Mouse (Mus musculus) C2C12 (cell line): Measurements from ENCODE around the gene Gdap1l1. TPM values are rescaled to one million over a fixed set of nuclear protein-coding genes. Genes with fewer than 3 reads are reported as not detected.
A peak's percentile ranks its signal among the peaks of the same experiment; 100 is the strongest.

Source experiments
- H3K27me3 ChIP-seq: one replicate; pipeline ENCODE4 v1.6.1; 2011; ENCODE audit not compliant: control insufficient read depth, insufficient read depth, insufficient read length
- H3K36me3 ChIP-seq: one replicate; pipeline ENCODE4 v1.6.1; 2011; ENCODE audit not compliant: control insufficient read depth, insufficient read depth
- H3K4me3 ChIP-seq: one replicate; pipeline ENCODE4 v1.5.1; 2011; ENCODE audit warnings: mild to moderate bottlenecking, control low read depth; ENCODE audit not compliant: poor library complexity, insufficient read depth, severe bottlenecking
- H3K79me2 ChIP-seq: one replicate; pipeline ENCODE4 v1.6.1; 2011; ENCODE audit not compliant: control insufficient read depth, insufficient read depth
- H3K79me3 ChIP-seq: one replicate; pipeline ENCODE4 v1.6.1; 2011; ENCODE audit warnings: low read depth, control low read depth
- H3ac ChIP-seq: one replicate; pipeline ENCODE3; 2011; ENCODE audit warnings: low read depth; ENCODE audit not compliant: control insufficient read depth, insufficient read length
- CEBPB ChIP-seq: IDR thresholded peaks from one replicate; pipeline ENCODE4 v1.6.1; 2011; ENCODE audit warnings: low read depth, mild to moderate bottlenecking, control low read depth, moderate library complexity
- CTCF ChIP-seq: IDR thresholded peaks from one replicate; pipeline ENCODE4 v1.5.1; 2011; ENCODE audit not compliant: control insufficient read depth, insufficient read depth, insufficient read length
- FOSL1 ChIP-seq: IDR thresholded peaks from one replicate; pipeline ENCODE4 v1.8.0; 2011; ENCODE audit warnings: mild to moderate bottlenecking, low read length; ENCODE audit not compliant: poor library complexity, insufficient read depth, severe bottlenecking
- MAX ChIP-seq: IDR thresholded peaks from one replicate; pipeline ENCODE4 v1.6.1; 2011; ENCODE audit warnings: mild to moderate bottlenecking, control low read depth
- MYOD1 ChIP-seq: IDR thresholded peaks from one replicate; pipeline ENCODE4 v1.6.1; 2011; ENCODE audit warnings: low read depth; ENCODE audit not compliant: control insufficient read depth, insufficient read length
- MYOG ChIP-seq: IDR thresholded peaks from one replicate; pipeline ENCODE4 v1.6.1; 2011; ENCODE audit not compliant: control insufficient read depth, insufficient read length; ENCODE audit errors: extremely low read depth
- USF1 ChIP-seq: IDR thresholded peaks from one replicate; pipeline ENCODE4 v1.6.1; 2011; ENCODE audit warnings: low read depth, mild to moderate bottlenecking, control low read depth, moderate library complexity
- polyA plus RNA-seq: library from polyadenylated mRNA; unstranded; fragments of >200 nt; fragmentation: generic; extraction: Trizol; gene quantifications from one replicate; pipeline ENCODE4 v1.2.1, GENCODE M21; 2012; ENCODE audit warnings: missing spikeins

The Gdap1l1 gene
- polyA plus RNA-seq, 1 experiment: 0.19 TPM

DNA sequence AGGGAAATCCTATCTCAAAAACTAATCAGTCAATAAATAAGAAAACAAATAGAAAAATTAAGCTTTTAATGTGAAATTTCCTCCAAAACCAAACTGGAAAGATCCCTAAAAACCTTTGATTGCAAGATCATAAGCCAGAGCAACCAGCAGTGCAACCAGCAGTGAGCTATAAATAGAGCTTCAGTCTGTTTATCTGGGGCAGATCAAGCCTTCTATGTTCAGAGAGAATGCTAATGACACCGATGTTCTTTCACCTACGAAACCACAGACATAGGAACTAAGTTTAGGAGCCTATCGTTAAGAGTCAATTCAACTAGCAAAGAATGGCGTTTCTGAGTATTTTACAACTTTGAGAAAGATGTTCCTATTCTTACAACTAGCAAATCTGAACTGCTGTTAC, 26.4 kb upstream of the Gdap1l1 start:
- Histone ChIP-seq H3K79me2 (peaks cover 64% of the 10 kb centered on the region), H3K36me3 (peaks cover 83% of the 10 kb centered on the region), H3K27me3 (no peaks in the 10 kb centered on the region), H3K4me3 (no peak overlapping the region), H3ac (no peak overlapping the region), H3K79me3 (peaks cover 29% of the 10 kb centered on the region)
- no peak for TF ChIP-seq MYOD1
- no peak for TF ChIP-seq MYOG
- TF ChIP-seq USF1: no peak
- TF ChIP-seq CEBPB: no peak
- TF ChIP-seq CTCF: no peak
- TF ChIP-seq MAX: no peak
- no peak for TF ChIP-seq FOSL1

DNA sequence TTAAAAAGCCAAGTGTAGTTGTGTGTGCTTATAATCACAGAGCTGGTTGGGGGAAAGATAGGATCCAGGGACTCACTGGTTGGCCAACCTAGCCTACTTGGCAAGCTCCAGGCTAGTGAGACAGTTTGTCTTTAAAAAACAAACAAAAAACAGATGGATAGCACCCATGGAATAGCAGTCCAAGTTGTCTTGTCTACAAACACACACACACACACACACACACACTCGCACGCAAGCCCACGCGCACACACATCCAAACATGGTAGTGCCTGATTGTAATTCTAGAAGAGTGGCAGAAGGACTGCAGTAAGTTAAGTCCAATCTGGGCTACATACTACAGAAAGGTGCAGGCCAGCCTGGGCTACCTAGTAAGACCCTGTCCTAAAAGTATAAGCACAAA, 25.9 kb upstream of the Gdap1l1 start:
- Histone ChIP-seq H3K4me3 (no peak overlapping the region), H3K36me3 (peaks cover 78% of the 10 kb centered on the region), H3K79me2 (peaks cover 70% of the 10 kb centered on the region), H3K79me3 (peaks cover 34% of the 10 kb centered on the region), H3K27me3 (no peaks in the 10 kb centered on the region), H3ac (no peak overlapping the region)
- no peak for TF ChIP-seq MAX
- TF ChIP-seq USF1: no peak
- no peak for TF ChIP-seq CEBPB
- no peak for TF ChIP-seq CTCF
- TF ChIP-seq FOSL1: no peak
- no peak for TF ChIP-seq MYOD1
- no peak for TF ChIP-seq MYOG

DNA sequence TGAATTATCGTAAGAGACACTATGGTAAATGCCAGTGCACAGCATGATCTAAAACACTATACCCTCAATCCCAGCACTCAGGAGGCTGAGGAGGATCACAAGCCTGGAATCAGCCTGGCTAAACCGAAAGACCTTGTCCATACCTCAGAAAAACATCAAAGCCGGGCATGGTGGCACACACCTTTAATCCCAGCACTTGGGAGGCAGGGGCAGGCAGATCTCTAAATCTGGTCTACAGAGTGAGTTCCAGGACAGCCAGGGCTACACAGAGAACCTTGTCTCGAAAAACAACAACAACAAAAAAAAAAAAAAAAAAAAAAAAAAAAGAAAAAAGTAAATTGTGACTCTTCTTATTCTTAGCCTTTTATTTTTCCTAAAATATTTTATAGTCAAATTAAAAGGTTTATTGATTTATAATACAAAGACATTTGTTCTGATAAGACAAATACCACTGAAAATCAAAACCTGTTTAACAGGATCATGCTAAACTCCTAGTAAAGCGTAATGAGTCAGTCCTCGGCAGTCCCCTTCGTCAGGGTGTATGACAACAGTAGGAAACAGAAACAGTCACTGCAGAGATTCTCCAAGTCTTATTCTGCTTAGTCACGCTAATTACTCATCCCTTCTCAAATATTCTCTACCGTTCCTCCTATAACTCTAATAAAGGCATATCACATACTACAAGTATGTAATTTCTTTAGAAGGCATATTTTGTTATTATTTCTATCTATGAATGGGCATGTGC, 25.3 kb upstream of the Gdap1l1 start:
- no peak for TF ChIP-seq USF1
- TF ChIP-seq CTCF: no peak
- no peak for TF ChIP-seq FOSL1
- Histone ChIP-seq H3K79me2 (peaks cover 76% of the 10 kb centered on the region), H3K27me3 (no peaks in the 10 kb centered on the region), H3ac (no peak overlapping the region), H3K4me3 (no peak overlapping the region), H3K79me3 (peaks cover 40% of the 10 kb centered on the region), H3K36me3 (peaks cover 75% of the 10 kb centered on the region)

DNA sequence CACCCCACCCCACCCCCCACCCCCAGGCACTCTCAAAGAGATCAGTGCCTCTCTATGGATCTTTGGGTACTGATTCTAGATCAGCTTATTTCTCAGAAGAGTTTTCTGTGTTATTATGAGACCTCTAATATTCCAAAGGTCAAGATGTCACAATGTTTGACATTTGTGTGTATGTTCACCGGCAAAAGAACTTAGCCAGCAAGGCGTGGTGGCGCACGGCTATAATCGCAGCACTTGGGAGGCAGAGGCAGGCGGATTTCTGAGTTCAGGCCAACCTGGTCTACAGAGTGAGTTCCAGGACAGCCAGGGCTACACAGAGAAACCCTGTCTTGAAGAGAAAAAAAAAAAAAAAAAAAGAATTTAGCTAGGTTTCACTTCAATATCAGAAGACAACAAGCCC, 21.2 kb upstream of the Gdap1l1 start:
- H3K4me3 ChIP-seq: no peak overlapping the region
- H3K27me3 ChIP-seq: no peaks in the 10 kb centered on the region
- TF ChIP-seq MAX (no peak), MYOD1 (no peak), CEBPB (no peak), FOSL1 (no peak), USF1 (no peak), CTCF (no peak), MYOG (no peak)
- peaks cover 93% of the 10 kb centered on the region for H3K79me2 ChIP-seq
- peaks cover 60% of the 10 kb centered on the region for H3K79me3 ChIP-seq
- H3K36me3 ChIP-seq: peaks cover 35% of the 10 kb centered on the region
- H3ac ChIP-seq: no peak overlapping the region

DNA sequence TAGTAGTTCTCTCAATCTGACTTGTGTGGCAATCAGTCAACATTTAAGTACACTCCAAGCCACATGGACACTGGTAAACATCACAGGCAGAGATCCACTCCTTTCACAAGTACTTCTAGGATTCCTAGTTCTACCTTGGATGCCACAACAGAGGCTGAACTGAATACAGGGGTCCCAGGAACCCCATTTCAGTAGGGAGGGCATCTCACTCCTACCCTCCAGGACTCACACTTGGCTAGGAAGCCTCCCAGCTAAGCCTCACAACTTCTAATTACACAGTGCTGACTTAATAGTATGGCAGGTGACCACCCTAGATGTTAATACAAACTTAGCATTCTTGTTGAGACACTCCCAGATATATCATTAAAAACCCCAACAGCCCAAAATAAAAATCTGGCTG, 20.4 kb upstream of the Gdap1l1 start:
- Histone ChIP-seq H3K79me2 (peaks cover 85% of the 10 kb centered on the region), H3K79me3 (peaks cover 53% of the 10 kb centered on the region), H3K27me3 (no peaks in the 10 kb centered on the region), H3K36me3 (peaks cover 27% of the 10 kb centered on the region), H3ac (peak overlapping the region; percentile 7), H3K4me3 (peak overlapping the region; percentile 95)
- TF ChIP-seq CEBPB: no peak
- no peak for TF ChIP-seq MYOG
- TF ChIP-seq CTCF: no peak
- no peak for TF ChIP-seq MYOD1
- TF ChIP-seq USF1: no peak
- no peak for TF ChIP-seq FOSL1
- TF ChIP-seq MAX: no peak

DNA sequence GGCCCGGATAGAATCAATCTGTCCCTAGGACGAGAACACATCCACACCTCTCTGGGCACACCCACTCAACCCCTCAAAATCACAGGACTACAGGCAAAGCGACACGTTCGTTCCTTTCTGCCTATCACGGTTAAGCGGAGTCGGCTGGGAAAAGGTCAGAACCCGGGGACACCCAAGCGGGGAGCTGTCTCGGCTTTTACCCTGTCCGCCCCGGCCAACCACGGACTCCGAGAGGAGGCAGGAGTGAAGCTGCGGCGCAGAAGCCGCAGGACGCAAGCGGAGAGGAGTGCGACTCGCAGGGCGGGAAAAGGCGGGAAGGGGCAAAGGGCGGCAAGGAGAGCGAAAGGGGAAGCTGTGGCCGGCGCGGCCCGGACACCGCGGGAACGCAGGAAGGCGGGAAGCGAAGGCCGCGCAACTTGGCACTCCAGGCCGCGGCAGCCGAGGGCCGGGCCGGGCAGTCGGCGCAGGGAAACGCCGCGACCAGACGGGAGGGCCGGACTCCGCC, 19.4 kb upstream of the Gdap1l1 start:
- peak overlapping the region; percentile 98 for H3ac ChIP-seq
- H3K79me3 ChIP-seq: peaks cover 50% of the 10 kb centered on the region
- peaks cover 18% of the 10 kb centered on the region for H3K36me3 ChIP-seq
- peaks cover 77% of the 10 kb centered on the region for H3K79me2 ChIP-seq
- peak overlapping the region; percentile 95 for H3K4me3 ChIP-seq
- H3K27me3 ChIP-seq: no peaks in the 10 kb centered on the region
- TF ChIP-seq CEBPB (no peak), USF1 (no peak)
